Mouse (Mus musculus) right cerebral cortex, postnatal 10 days (tissue): ENCODE results near the gene Rims3.

Experiments
- DNase-seq, 2 experiments: peaks; one replicate each; pipeline ENCODE4 v3.0.0; 2021; ENCODE audit warnings: low spot score in 2 of 2

Rims3 gene

GRCm38 (mm10) chr4:120854588-120855319, at the start of gene Rims3:
Gene Rims3 (plus strand): TSS chr4:120854816.
- peak; percentile 66 to 74 for DNase-seq

- no peak for DNase-seq
Observed at GRCm38 (mm10) chr4:120805816-120806215, 48.8 kb upstream of the Rims3 start.

- DNase-seq: no peak
Observed at GRCm38 (mm10) chr4:120813762-120814161, 40.9 kb upstream of the Rims3 start.

DNA sequence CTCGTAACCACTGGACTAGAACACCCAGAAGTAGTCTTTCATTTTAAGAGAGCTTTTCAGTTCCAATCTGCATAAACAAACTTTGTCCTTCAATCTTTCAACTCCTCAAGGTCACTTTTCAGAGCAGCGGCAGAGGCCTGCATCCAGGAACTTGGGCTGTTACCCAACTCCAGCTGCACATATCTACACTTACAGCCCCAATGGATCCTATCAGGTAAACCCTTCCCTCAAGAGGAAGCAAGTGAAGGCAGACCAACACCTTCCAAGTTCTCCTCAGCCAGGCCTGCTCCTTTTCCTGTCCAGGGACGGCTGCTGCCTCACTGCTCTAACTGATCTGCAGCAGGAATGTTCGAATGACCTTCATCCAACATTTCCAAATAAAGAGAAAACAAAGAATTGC, 40.4 kb upstream of the Rims3 start:
- DNase-seq: peak in 1 of 2 experiments; percentile 24

DNA sequence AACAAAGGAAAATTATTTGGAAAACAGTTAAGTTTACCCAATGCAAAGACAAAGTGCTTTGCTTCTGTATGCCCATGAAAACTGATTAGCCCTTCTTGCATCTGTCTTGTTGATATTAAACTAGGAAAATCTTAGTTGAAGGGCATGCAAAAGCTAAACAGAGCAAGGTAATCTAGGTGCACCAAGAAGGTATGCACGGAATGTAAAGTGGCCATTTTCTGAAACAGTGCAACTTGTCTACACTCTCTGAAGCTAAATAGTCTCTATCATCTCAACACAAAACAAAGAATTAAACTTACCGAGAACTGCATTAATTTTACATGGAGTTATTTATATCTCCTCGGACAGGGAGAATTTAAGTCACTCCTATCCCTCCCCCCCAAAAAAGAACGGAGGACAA, 39.5 kb upstream of the Rims3 start:
- DNase-seq: no peak

DNA sequence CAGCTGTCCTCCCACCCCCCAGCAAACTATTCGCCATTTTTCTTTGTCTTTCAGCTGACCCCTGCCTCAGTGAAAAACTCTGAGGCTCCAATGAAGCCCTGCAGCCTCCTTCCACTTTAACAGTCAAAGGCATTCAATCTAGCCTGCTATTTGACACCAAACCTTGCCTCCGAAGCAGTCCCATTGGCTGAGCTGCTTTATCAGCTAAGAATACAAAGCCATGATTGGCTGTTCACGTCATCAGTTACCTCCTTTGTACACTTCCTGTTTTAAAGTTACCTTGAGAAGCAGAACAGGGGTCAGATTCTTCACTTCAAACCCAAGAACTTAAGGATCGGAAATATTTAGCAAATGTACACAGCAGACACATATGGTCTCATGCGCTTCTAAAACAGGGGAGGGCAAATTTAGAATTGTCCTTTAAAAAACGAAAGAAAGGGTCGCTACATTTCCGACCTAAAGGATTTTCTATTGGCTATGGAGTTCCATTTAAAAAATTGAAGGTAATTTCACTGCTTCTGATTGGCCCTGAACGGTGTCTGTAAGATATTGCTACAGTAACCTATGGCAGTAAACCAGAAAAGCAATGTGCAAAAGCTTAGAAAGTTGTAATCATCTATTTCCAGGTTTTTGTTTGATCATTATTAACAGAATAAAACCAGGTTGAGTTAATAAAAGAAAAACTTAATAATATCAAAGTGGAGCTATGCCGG, 38.8 kb upstream of the Rims3 start:
- DNase-seq: peak; percentile 87 to 95

- DNase-seq: no peak
Observed at GRCm38 (mm10) chr4:120817002-120817774, 37.4 kb upstream of the Rims3 start.

DNA sequence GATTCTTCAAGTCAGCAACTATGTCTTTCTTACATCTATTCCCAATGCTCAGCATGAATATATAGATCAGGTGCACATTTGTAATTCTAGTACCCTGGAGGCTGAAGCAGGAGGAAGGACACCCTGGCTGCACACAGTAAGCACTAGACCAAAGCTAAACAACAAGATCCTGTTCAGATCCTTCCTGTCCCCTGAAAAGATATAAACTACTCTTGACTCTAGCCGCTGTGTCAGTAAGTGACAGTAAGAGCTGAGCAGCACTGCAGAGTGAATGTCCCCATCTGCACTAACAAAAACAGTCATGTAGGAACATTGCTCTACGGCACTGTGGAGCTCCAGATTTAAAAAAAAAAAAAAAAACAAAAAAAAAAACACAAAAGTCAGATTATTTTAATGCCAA, 36.7 kb upstream of the Rims3 start:
- DNase-seq: no peak

GRCm38 (mm10) chr4:120819296-120819695, 35.3 kb upstream of the Rims3 start:
- DNase-seq: no peak

- DNase-seq: no peak
Observed at GRCm38 (mm10) chr4:120819871-120820270, 34.7 kb upstream of the Rims3 start.

DNA sequence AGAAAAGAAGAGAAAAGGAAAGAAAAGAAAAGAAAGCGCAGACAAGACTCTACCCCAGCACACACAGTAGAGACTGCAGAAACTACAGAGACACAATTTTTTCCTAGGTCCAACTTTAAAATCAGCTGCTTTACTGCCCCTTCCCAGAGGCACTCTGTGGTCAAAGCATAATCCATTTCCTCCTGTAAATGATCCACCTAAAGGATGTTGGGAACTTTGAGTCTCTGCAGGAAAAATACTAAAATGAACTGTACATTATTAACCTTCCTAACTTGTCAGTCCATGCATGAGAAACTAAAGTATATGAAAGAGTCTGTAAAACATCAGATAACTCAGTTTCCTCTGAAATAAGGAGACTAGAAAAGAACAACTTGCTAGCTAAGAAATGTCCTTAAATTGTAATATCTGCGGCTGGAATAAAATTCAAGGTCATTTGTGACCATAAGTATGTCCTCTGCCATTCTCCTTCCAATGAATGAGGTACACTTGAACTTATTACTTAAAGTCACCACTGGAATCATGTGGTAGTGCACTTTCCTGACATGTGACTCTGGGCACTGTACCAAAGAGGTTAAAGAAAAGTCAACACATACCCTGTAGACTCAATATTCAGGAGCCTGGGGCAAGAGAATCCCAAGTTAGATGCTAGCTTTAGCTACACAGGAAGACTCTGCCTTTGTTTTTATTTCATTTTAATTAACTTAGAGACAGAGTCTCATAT, 32.3 kb upstream of the Rims3 start:
- no peak for DNase-seq

DNA sequence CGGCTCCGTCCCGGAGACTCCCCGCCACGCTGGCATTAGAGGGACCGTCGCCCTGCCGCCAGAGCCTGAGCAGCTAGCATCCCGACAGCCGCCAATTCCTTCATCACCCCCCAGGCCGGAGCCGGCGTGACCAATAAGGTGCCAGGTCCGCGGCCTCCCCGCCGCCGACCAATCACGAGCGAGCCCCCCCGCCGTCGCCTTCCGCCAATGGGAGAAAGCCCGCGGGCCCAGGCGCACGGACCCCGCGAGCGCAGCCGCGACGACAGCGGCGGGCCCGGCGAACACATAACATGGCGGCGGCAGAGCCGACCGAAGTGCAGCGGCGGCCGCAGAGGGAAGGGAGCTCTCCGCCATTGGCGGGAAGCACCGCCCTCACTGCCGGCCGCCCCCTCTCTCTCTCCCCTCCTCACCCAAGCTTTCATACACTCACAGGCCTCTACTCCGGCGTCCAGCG, 29.5 kb upstream of the Rims3 start:
- peak; percentile 97 for DNase-seq

GRCm38 (mm10) chr4:120825577-120826326, 28.9 kb upstream of the Rims3 start:
- DNase-seq: peak; percentile 98 to 99

DNA sequence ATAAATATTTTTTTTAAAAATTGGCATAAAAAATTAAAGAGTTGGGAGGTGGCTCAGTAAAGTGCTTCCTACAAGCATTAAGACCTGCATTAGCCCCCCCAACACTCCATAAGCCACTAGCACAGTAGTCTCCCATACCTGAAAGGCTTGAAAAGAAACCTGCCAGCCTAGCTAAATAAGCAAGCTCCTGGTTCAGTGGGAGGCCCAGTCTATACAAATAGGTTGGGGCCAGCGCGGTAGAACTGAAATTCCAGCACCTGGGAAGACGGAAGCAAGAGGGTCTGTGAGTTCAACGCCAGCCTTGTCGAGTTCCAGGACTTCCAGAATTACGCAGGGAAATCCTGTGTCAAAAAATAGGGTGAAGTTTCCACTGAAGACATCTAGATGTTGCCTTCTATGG, 28.2 kb upstream of the Rims3 start:
- DNase-seq: no peak

DNA sequence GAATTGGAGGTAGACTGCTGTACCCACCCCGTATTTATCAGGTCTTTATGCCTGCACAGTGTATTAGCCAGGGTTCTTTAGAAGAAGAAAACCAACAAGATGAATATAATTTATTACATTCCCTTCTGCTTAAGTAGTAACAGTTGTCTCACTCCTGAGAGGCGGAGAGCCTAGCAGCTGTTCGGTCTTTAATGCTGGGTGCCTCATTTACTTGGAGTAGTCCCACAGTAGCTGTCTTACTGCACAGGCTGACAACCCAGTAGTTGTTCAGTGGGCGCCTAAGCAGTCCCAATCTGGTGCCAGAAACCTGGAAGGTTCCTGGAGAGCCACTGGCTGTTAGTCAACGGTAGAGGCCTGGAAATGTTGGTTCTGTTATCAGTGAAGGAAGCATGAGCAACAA, 23.8 kb upstream of the Rims3 start:
- DNase-seq: no peak

GRCm38 (mm10) chr4:120831472-120831871, 23.1 kb upstream of the Rims3 start, which contains the start of gene Nfyc:
Gene Nfyc (minus strand): TSS chr4:120831572.
- DNase-seq: no peak

DNA sequence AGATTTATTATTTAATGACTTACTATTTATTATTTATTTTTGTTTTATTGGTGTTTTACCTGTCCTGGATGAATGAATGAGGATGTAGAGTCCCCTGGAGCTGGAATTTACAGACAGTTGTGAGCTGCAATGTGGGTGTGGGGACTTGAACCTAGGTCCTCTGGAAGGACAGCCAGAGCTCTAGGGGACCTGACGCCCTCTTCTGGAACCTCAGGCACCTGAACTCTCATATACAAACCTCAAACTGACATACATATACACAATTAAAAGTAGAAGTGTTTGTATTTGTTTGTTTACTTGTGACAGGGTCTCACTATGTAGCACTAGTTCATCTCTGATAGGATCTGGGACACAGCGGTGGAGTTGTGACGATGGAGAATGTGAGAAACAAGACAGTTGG, 13.3 kb upstream of the Rims3 start:
- DNase-seq: no peak

DNA sequence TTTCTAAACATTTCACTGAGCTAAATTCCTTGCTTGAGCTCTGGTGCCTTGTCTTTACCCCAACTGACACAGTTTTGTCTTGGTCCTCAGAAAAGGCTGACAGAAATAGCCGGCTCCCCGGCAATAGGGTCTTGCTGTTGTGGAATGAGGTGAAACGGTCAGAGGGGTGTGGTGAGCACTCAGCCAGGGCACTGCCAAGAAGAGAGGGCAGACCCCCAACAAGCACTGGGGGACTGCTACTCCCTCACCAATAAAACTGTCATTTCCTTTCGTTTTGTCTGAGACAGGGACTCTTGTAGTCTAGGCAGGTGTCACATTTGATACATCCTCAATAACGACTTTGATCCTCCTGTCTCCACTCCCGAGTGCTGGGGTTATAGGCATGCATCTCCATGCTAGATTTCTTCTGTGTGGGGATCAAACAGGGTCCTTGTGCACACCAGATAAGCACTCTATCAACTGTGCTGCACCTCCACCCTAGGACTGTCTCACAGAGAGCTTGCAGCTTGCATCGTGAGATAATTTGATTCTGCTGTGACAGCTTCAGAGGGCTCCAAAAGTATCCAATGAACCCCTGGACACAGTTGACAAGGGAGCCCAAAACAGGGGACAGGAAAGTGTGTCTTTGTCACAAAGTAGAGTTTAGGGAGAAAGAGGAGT, 10.1 kb upstream of the Rims3 start:
- DNase-seq: no peak

DNA sequence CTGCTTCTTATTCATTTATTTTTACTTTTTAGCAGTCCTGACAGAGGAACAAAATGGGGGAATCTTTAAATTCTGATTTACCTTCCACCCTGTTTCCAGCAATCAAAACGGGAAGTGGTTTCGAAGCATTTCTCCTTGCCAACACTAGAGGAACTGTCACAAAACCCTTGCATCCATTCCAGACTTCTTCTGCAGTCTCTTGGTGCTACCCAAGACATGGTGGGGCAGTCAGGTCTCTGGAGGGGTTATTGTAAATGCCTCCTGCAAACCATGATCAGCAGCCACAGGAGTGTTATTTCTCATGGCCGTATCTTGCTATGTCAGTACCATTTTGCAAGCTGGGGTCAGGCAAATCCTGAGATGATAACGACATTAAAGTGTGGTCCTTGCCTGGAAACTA, 9.5 kb upstream of the Rims3 start:
- no peak for DNase-seq

DNA sequence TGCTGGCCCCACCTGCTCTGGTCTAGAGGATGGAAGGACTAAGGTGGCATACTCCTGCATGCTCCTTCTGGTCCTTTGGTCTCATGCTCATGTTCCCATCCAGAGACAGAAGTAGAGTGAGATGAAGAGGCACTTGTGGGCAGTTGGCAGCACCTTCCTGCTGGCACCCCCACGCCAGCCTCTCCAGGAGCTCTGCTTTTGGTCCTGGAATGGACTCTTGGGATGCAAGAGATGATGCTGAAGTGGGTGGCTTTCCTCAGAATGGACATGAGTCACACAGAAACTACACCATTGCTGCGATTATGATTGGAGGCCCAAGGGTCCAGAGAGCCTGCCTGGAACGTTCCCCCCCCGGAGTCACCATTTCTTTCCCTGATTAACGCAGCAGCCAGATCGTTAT, 5.7 kb upstream of the Rims3 start:
- no peak for DNase-seq
